Mouse (Mus musculus) CH12.LX (cell line): Measurements from ENCODE around the gene Gm28053. TPM values are rescaled to one million over a fixed set of nuclear protein-coding genes. Genes with fewer than 3 reads are reported as not detected.

Experiments
- DNase-seq: peaks from one replicate; pipeline ENCODE4 v3.0.0-alpha.2; 2013; ENCODE audit errors: extremely low read depth
- H3K27ac ChIP-seq: 2 replicates; pipeline ENCODE4 v1.5.1; 2012; ENCODE audit warnings: low read depth, mild to moderate bottlenecking, control low read depth, moderate library complexity; ENCODE audit not compliant: insufficient read depth
- H3K27me3 ChIP-seq: replicated peaks from 2 replicates; pipeline ENCODE3; 2012; ENCODE audit warnings: inconsistent platforms
- H3K36me3 ChIP-seq, 2 experiments: replicated peaks in 1 of 2; 2 replicates each; pipeline versions ENCODE3 to v1.6.1; 2012; ENCODE audit warnings: inconsistent platforms in 1 of 2, low read length in 1 of 2, mild to moderate bottlenecking in 1 of 2, mixed read lengths in 1 of 2, moderate library complexity in 1 of 2; ENCODE audit not compliant: control insufficient read depth in 1 of 2, insufficient read depth in 1 of 2
- H3K4me1 ChIP-seq, 2 experiments: 2 replicates each; pipeline ENCODE4 v1.6.1; 2012; ENCODE audit warnings: inconsistent platforms in 1 of 2, moderate library complexity in 1 of 2; ENCODE audit not compliant: insufficient read depth in 2 of 2, control insufficient read depth in 1 of 2
- H3K4me2 ChIP-seq: 2 replicates; pipeline ENCODE4 v1.6.1; 2012; ENCODE audit warnings: low read depth, mild to moderate bottlenecking, control low read depth; ENCODE audit not compliant: poor library complexity, insufficient read depth, severe bottlenecking
- H3K4me3 ChIP-seq, 3 experiments: fragments of 150-350 bp in 1 of 3; sonication (generic) in 1 of 3; replicated peaks in 1 of 3; 2 replicates each; pipeline versions ENCODE3 to v1.5.1; 2011 to 2012; ENCODE audit warnings: low read depth in 2 of 3, low read length in 2 of 3, mild to moderate bottlenecking in 2 of 3, moderate library complexity in 2 of 3, control low read depth in 1 of 3, improper control_type of control experiment in 1 of 3, inconsistent platforms in 1 of 3, mixed read lengths in 1 of 3; ENCODE audit not compliant: poor library complexity in 1 of 3
- H3K79me2 ChIP-seq: replicated peaks from 2 replicates; pipeline ENCODE4 v1.6.1; 2012; ENCODE audit warnings: mild to moderate bottlenecking, moderate library complexity; ENCODE audit not compliant: control insufficient read depth, poor library complexity, insufficient read depth, severe bottlenecking; ENCODE audit errors: extremely low read depth
- H3K9ac ChIP-seq: 2 replicates; pipeline ENCODE4 v1.6.1; 2012; ENCODE audit warnings: low read depth, mild to moderate bottlenecking, control low read depth, moderate library complexity; ENCODE audit not compliant: insufficient read depth
- H3K9me3 ChIP-seq: replicated peaks from 2 replicates; pipeline ENCODE3; 2012; ENCODE audit warnings: low read length, inconsistent platforms, mixed read lengths
- BHLHE40 ChIP-seq: IDR thresholded peaks from 2 replicates; pipeline ENCODE4 v1.6.1; 2011; ENCODE audit warnings: mild to moderate bottlenecking, low read depth, low read length, improper control_type of control experiment
- CHD1 ChIP-seq: IDR thresholded peaks from 2 replicates; pipeline ENCODE4 v1.6.1; 2012; ENCODE audit warnings: low read depth, low read length, improper control_type of control experiment, inconsistent platforms
- E2F4 ChIP-seq: IDR thresholded peaks from 2 replicates; pipeline ENCODE4 v1.6.1; 2011; ENCODE audit warnings: low read depth, low read length, improper control_type of control experiment; ENCODE audit not compliant: insufficient replicate concordance
- ELF1 ChIP-seq: IDR thresholded peaks from 2 replicates; pipeline ENCODE4 v1.6.1; 2014; ENCODE audit warnings: low read depth, mild to moderate bottlenecking, inconsistent platforms, low read length, improper control_type of control experiment
- IRF4 ChIP-seq: IDR thresholded peaks from 2 replicates; pipeline ENCODE4 v1.6.1; 2014; ENCODE audit warnings: low read depth, mild to moderate bottlenecking, inconsistent platforms, low read length, improper control_type of control experiment
- JUN ChIP-seq: IDR thresholded peaks from 2 replicates; pipeline ENCODE4 v1.6.1; 2011; ENCODE audit warnings: low read depth, mild to moderate bottlenecking, low read length, improper control_type of control experiment, moderate library complexity; ENCODE audit not compliant: insufficient read depth
- KAT2A ChIP-seq: IDR thresholded peaks from 2 replicates; pipeline ENCODE4 v1.6.1; 2012; ENCODE audit warnings: low read length, improper control_type of control experiment, inconsistent platforms; ENCODE audit not compliant: insufficient replicate concordance
- MAX ChIP-seq: IDR thresholded peaks from 2 replicates; pipeline ENCODE4 v1.6.1; 2011; ENCODE audit warnings: low read length, improper control_type of control experiment
- NRF1 ChIP-seq: IDR thresholded peaks from 2 replicates; pipeline ENCODE4 v1.6.1; 2014; ENCODE audit warnings: low read depth, mild to moderate bottlenecking, inconsistent platforms, low read length, improper control_type of control experiment, moderate library complexity
- PAX5 ChIP-seq: IDR thresholded peaks from 2 replicates; pipeline ENCODE4 v1.6.1; 2012; ENCODE audit warnings: low read length, inconsistent platforms, mixed read lengths
- SMC3 ChIP-seq: IDR thresholded peaks from 2 replicates; pipeline ENCODE4 v1.6.1; 2011; ENCODE audit warnings: low read depth, low read length, improper control_type of control experiment
- TCF12 ChIP-seq: IDR thresholded peaks from 2 replicates; pipeline ENCODE4 v1.6.1; 2014; ENCODE audit warnings: low read depth, mild to moderate bottlenecking, inconsistent platforms, low read length, improper control_type of control experiment
- USF2 ChIP-seq: conservative IDR thresholded peaks from 2 replicates; pipeline ENCODE4 v1.6.1; 2011; ENCODE audit warnings: low read depth, low read length, improper control_type of control experiment
- ZKSCAN1 ChIP-seq: IDR thresholded peaks from 2 replicates; pipeline ENCODE4 v1.6.1; 2012; ENCODE audit warnings: low read depth, inconsistent platforms, low read length, improper control_type of control experiment, borderline replicate concordance
- ZMIZ1 ChIP-seq: IDR thresholded peaks from 2 replicates; pipeline ENCODE4 v1.6.1; 2012; ENCODE audit warnings: low read depth, mild to moderate bottlenecking, inconsistent platforms, low read length, improper control_type of control experiment
- ZNF384 ChIP-seq: IDR thresholded peaks from 2 replicates; pipeline ENCODE4 v1.6.1; 2012; ENCODE audit warnings: low read depth, low read length, improper control_type of control experiment, inconsistent platforms
- dilution Hi-C: fragments of 300-500 bp; cut with MboI; formaldehyde crosslinking; loops from 2 replicates; pipeline ENCODE4 v1.14.3; 2020; ENCODE audit warnings: low sequenced_read_pairs; ENCODE audit not compliant: extremely low pct_unique_long_range_greater_than_20kb, extremely low pct_ligation_motif_present
- in situ Hi-C: fragments of 300-500 bp; cut with MboI; formaldehyde crosslinking; loops from 3 replicates; pipeline ENCODE4 v1.14.3; 2019; ENCODE audit warnings: low sequenced_read_pairs, low pct_ligation_motif_present, low pct_unique_long_range_greater_than_20kb, mixed read lengths
- polyA plus RNA-seq: library from polyadenylated mRNA; unstranded; fragments of >175 nt; gene quantifications from 2 replicates; pipeline ENCODE4 v1.2.1, GENCODE M21; 2012; ENCODE audit warnings: low read depth; ENCODE audit not compliant: insufficient read length
- total RNA-seq, 2 experiments: library from RNA; depleted of rRNA; stranded (reverse); fragments of 300-350 nt in 1 of 2; fragments of >200 nt in 1 of 2; gene quantifications; 2 replicates each; pipeline ENCODE4 v1.2.3; 2012 to 2014

Gm28053 gene
- total and polyA plus RNA-seq, 3 experiments: 8.0 to 22.7 (median 10.0) TPM

DNA sequence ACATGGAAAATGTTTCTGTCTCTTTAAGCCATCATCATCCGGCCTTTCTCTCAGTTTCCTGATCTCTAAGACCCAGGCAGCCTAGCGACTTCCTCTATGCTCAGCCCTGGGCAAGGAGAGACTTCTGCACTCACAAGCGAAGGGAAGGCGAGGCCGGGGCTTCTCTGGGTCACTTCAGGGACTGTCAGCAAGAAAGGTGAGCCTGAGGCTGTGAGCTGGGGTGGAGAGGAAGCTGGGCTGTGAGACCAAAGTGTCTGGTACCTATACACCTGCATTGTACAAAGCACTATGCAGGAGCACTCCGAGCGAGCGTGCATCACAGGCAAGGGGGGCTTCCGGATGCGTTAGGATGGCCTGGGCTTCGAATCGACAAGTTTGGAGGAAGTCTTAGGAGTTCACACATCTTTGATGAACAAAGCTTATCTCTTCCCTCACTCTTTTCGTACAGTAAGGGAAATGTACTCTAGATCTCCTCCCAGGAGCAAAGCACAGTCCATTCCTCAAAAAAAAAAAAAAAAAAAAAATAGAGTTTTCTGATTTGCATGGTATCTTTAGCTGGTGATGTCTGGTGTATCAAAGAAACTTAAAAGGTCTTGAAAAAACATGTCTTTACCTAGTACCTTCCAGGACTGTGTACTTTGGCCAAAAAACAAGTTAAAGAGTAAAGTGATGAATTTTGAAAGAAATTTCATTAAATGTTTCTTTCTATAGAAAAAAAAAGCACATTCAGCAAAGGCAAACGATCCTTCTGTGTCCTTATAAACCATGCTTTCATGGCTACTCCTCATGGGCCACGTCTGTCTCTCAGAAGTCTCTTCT is 20.8 kb downstream of the Gm28053 start, which contains the start of gene Gimap1 (continued):
- TF ChIP-seq TCF12 (peak; percentile 74; the same call in 1 of the 2 replicates), ZMIZ1 (peak; percentile 61; the same call in 1 of the 2 replicates), IRF4 (peak; percentile 33; the same call in 1 of the 2 replicates), ELF1 (peak; percentile 88), CHD1 (no peak; the same call in none of the 2 replicates), NRF1 (no peak), USF2 (no peak), ZKSCAN1 (no peak), JUN (no peak), ZNF384 (peak; percentile 84), PAX5 (no peak)

- TF ChIP-seq CHD1: peak; percentile 46; the same call in 1 of the 2 replicates
- no peak for TF ChIP-seq USF2
- no peak for TF ChIP-seq SMC3
- TF ChIP-seq MAX: 0 out of 2 replicates have a peak, but pooled peaks have one; percentile 8
- TF ChIP-seq E2F4: no peak
- TF ChIP-seq PAX5: no peak
- TF ChIP-seq KAT2A: no peak
- no peak for TF ChIP-seq ZMIZ1
- no peak for TF ChIP-seq BHLHE40
- in situ Hi-C loops: loop anchor here (5.0 kb wide), 1 partner anchor 37 kb away; no protein-coding TSS in a partner anchor
These were observed 21.3 kb downstream of the Gm28053 start for GRCm38 (mm10) chr6:48739780-48740055.

More at GRCm38 (mm10) chr6:48739780-48740055, 21.3 kb downstream of the Gm28053 start:
- DNase-seq: no peak
- H3K27ac ChIP-seq: peak overlapping the region; percentile 83
- H3K27me3 ChIP-seq: no peaks in the 10 kb centered on the region
- dilution Hi-C loops: no loop called here
- peak overlapping the region; percentile 82 for H3K9ac ChIP-seq
- peaks cover 25 to 36% of the 10 kb centered on the region in 2 experiments for H3K36me3 ChIP-seq
- peaks cover 13 to 60% of the 10 kb centered on the region in 2 experiments for H3K4me1 ChIP-seq
- H3K4me3 ChIP-seq: peak overlapping the region; percentile 66 to 76 (median 72)
- peaks cover 11% of the 10 kb centered on the region for H3K9me3 ChIP-seq
- H3K4me2 ChIP-seq: peak overlapping the region; percentile 89
- H3K79me2 ChIP-seq: peaks cover 67% of the 10 kb centered on the region
